Mouse (Mus musculus) heart, adult 2 months (tissue): ENCODE results near the gene Fgfr2.

Source experiments
- CTCF ChIP-seq: fragments of 200-600 bp; IDR thresholded peaks from 2 replicates; pipeline ENCODE4 v1.8.1; 2022; ENCODE audit warnings: antibody characterized with exemption, mild to moderate bottlenecking, moderate library complexity
- EP300 ChIP-seq: fragments of 200-500 bp; IDR thresholded peaks from 2 replicates; pipeline ENCODE4 v1.6.1; 2011; ENCODE audit warnings: low read depth, low read length, control low read depth; ENCODE audit not compliant: insufficient read depth

DNA sequence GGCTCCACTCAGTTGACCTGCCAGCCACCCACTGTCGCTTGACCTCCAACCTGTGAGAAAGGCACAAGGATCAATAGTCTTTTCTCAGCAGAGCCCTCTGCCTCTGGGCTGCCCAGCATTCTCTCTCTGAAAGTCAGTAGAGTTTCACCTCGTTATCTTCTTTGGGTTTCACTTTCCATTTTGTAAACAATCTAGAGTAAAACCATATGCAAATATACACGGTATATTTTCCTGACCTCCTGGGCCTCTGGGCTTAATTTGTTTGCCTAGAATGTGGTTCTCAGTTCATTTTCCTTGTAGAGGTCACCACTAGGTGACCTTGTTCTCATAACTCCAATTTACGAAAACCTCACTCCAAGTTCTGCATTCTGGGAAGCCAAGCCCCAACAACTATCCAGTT, 2322.5 kb downstream of the Fgfr2 start:
- no peak for TF ChIP-seq CTCF
- no peak for TF ChIP-seq EP300
